Mouse (Mus musculus) lung, adult 2 months (tissue): ENCODE measurements around the gene Gm5901.

Experiments used
- CTCF ChIP-seq: fragments of 200-500 bp; IDR thresholded peaks from 2 replicates; pipeline ENCODE4 v1.5.1; 2011; ENCODE audit warnings: mild to moderate bottlenecking, low read length, control low read depth; ENCODE audit not compliant: insufficient read depth
- POLR2A ChIP-seq: fragments of 200-500 bp; IDR thresholded peaks from 2 replicates; pipeline ENCODE4 v1.6.1; 2011; ENCODE audit warnings: low read depth, mild to moderate bottlenecking, control low read depth, low read length, borderline replicate concordance; ENCODE audit errors: extremely low read depth

DNA sequence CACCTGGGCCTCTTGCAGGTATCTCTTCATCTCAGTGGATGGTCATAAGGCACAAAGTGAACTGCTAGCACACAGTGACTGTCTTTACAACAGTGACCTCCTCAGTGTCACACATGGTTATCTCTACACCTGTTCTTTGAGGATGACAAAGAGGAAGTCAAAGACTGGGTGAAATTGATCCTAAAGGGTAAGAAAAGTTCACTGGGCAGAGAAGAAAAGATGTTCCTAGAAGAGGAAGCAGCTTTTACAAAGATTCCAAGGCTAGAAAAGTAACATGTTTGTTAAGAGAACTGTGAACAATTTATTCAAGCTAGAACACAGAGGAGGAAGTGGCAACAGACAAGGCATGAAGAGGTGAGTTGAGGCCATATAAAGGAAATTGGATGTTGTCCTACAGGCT lies 21.3 kb downstream of the Gm5901 start:
- TF ChIP-seq CTCF = no peak
- TF ChIP-seq POLR2A = no peak
